Mouse (Mus musculus) liver, postnatal 0 days (tissue): ENCODE results near the gene Tiam1. TPM values are rescaled to one million over a fixed set of nuclear protein-coding genes. Genes with fewer than 3 reads are reported as not detected.
A peak's percentile ranks its signal among the peaks of the same experiment; 100 is the strongest.

Experiments
- ATAC-seq: fragments of 200-750 bp; cut with Nextera tagmentation; 2 replicates; pipeline ENCODE4 v1.8.0; 2017; ENCODE audit warnings: mild to moderate bottlenecking, moderate library complexity
- DNase-seq: peaks from one replicate; pipeline ENCODE4 v3.0.0-alpha.2; 2016
- H3K27ac ChIP-seq: fragments of 300-500 bp; sonication (generic); 2 replicates; pipeline ENCODE4 v1.5.1; 2014; ENCODE audit warnings: antibody characterized with exemption, moderate library complexity, mild to moderate bottlenecking, low read depth
- H3K27me3 ChIP-seq: fragments of 300-500 bp; sonication (generic); 2 replicates; pipeline ENCODE4 v1.6.1; 2014; ENCODE audit warnings: low read length, control low read depth, mixed read lengths; ENCODE audit not compliant: insufficient read depth
- H3K36me3 ChIP-seq: fragments of 300-500 bp; sonication (generic); replicated peaks from 2 replicates; pipeline ENCODE4 v1.6.1; 2014; ENCODE audit warnings: mild to moderate bottlenecking, control low read depth, low read length, moderate library complexity, mixed read lengths; ENCODE audit not compliant: insufficient read depth
- H3K4me1 ChIP-seq: fragments of 300-500 bp; sonication (generic); 2 replicates; pipeline ENCODE4 v1.6.1; 2014; ENCODE audit warnings: antibody characterized with exemption, mild to moderate bottlenecking, control low read depth; ENCODE audit not compliant: insufficient read depth
- H3K4me2 ChIP-seq: fragments of 300-500 bp; sonication (generic); 2 replicates; pipeline ENCODE4 v1.6.1; 2014; ENCODE audit warnings: low read depth, mild to moderate bottlenecking, low read length, moderate library complexity, mixed read lengths
- H3K4me3 ChIP-seq: fragments of 300-500 bp; sonication (generic); 2 replicates; pipeline ENCODE4 v1.5.1; 2014; ENCODE audit warnings: low read depth, low read length
- H3K9ac ChIP-seq: fragments of 300-500 bp; sonication (generic); replicated peaks from 2 replicates; pipeline ENCODE4 v1.6.1; 2014; ENCODE audit warnings: mild to moderate bottlenecking, moderate library complexity
- H3K9me3 ChIP-seq: fragments of 300-500 bp; sonication (generic); 2 replicates; pipeline ENCODE4 v1.6.1; 2016; ENCODE audit warnings: mild to moderate bottlenecking, control low read depth, low read length, mixed read lengths
- CTCF ChIP-seq: sonication (generic); IDR thresholded peaks from 2 replicates; pipeline ENCODE4 v1.5.1; 2016; ENCODE audit warnings: antibody characterized with exemption, low read depth
- EP300 ChIP-seq: IDR thresholded peaks from 2 replicates; pipeline ENCODE4 v1.6.1; 2016; ENCODE audit warnings: antibody characterized with exemption, low read depth, mild to moderate bottlenecking
- WGBS: fragments of 180-500 bp; shearing (Covaris S2); extraction: QIAGEN DNeasy Blood & Tissue Kit; methylation state at CpG from one replicate; pipeline ENCODE4 v1.1.7; 2014; ENCODE audit not compliant: insufficient replicate concordance; 5-methylcytosine and 5-hydroxymethylcytosine counted together
- polyA plus RNA-seq: library from polyadenylated mRNA; unstranded; fragments of >200 nt; fragmentation: Nextera tagmentation; extraction: Ambion mirVana; gene quantifications from 2 replicates; pipeline ENCODE4 v1.2.1, GENCODE M21; 2015

Gene Tiam1
- polyA plus RNA-seq, 1 experiment from 2014 or later = 3.2 TPM

DNA sequence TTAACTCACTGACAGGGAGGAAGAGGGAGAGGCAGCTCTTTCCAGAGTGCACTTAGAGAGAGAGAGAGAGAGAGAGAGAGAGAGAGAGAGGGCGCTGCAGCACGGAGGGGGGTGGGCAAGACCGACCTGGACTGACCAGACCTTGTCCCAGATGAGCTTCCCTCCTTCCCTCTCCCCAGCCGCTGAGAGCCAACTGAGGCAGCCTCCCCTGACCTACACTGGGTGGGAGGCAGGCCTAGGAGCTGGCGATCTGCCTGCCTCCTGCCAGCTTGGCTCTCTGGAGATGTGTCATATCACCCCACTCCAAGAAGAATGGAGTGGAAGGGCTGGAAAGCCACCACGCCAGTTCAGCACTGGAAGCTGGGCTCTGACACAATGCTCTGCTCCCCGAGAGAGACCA lies 6.6 kb upstream of the Tiam1 start:
- no peak overlapping the region for H3K27ac ChIP-seq
- no peak for TF ChIP-seq CTCF
- TF ChIP-seq EP300 = no peak
- no peaks in the 10 kb centered on the region for H3K27me3 ChIP-seq
- H3K4me1 ChIP-seq = no peaks in the 10 kb centered on the region
- no peak overlapping the region for H3K4me2 ChIP-seq
- DNase-seq (no peak), ATAC-seq (no peak)
- no peaks in the 10 kb centered on the region for H3K9me3 ChIP-seq
- no peak overlapping the region for H3K4me3 ChIP-seq
- no peak overlapping the region for H3K9ac ChIP-seq
- 62% methylated on average over 7 of the region's 7 CpGs for WGBS
- no peaks in the 10 kb centered on the region for H3K36me3 ChIP-seq

DNA sequence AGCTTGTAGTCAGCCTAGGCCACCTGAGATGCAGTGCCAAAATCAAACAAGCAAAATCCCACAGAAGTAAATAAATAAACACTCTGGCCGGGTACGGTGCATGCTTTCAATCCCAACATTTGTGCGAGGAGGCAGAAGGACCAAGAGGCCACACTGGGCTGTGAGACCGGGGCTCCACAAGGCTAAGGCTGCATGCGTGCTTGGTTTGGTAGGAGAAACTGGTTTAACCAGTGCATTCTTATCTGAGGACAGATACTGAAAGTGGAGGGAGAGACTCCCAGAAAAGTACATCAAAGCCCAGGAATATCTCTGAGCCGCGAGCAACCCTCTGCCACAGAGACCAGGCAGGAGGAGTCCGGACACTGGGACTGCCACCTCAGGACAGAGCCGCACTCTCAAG lies 5.8 kb upstream of the Tiam1 start:
- Histone ChIP-seq H3K4me1 (peaks cover 4% of the 10 kb centered on the region), H3K4me2 (no peak overlapping the region), H3K27me3 (no peaks in the 10 kb centered on the region), H3K9me3 (no peaks in the 10 kb centered on the region), H3K27ac (no peak overlapping the region), H3K9ac (no peak overlapping the region), H3K4me3 (no peak overlapping the region), H3K36me3 (no peaks in the 10 kb centered on the region)
- ATAC-seq (no peak), DNase-seq (no peak)
- 74% methylated on average over 9 of the region's 9 CpGs for WGBS
- no peak for TF ChIP-seq CTCF
- no peak for TF ChIP-seq EP300

DNA sequence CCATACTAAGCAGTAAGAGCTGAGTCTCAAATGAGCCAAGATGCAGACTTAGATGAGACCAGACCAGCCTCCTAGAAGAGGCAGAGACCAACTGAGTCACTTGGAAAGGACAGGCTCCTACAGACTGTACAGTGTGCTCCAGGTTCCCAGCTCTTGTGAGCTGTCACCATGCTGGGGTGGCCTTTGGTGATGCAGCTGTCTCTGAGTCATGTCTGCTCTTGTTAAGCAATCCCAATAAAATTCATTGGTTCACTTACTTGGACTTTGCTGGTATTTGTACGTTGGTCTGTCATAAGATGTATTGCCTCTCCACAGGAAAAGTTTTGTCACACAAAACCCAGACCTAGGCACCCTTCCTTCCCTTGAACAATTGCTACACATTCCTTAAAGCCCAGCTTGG lies 1.7 kb upstream of the Tiam1 start:
- H3K4me1 ChIP-seq = peaks cover 26% of the 10 kb centered on the region
- no peaks in the 10 kb centered on the region for H3K36me3 ChIP-seq
- DNase-seq = no peak
- no peak for ATAC-seq
- no peak overlapping the region for H3K4me3 ChIP-seq
- WGBS = 71% methylated on average over 1 of the region's 1 CpGs
- peaks cover 7% of the 10 kb centered on the region; the same call in 1 of the 2 replicates for H3K27me3 ChIP-seq
- no peaks in the 10 kb centered on the region for H3K9me3 ChIP-seq
- H3K9ac ChIP-seq = no peak overlapping the region
- no peak overlapping the region for H3K4me2 ChIP-seq
- no peak for TF ChIP-seq CTCF
- TF ChIP-seq EP300 = no peak
- no peak overlapping the region for H3K27ac ChIP-seq

DNA sequence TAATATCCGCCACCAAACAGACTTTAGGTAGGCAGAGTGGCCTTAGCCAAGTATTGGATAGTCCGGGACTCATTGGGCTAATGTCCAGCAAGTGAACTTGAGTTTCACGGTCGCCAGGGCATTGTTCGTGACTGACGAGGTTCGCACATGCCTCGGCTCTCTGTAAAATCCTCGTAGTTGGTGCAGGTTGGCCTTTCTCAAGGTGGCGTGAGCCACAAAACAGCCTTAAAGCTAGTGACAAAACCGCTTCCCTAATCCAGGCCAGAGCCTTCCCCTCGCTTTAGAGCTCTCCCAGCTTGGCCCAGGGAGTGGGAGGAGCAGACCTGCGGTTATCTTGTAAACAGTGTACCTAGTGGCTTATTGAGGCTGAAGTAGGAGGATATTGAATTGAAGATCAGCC lies 972 bp upstream of the Tiam1 start:
- ATAC-seq (no peak), DNase-seq (no peak)
- H3K27me3 ChIP-seq = peaks cover 7% of the 10 kb centered on the region; the same call in 1 of the 2 replicates
- peak overlapping the region; percentile 96 for H3K4me2 ChIP-seq
- H3K27ac ChIP-seq = peak overlapping the region; percentile 42
- no peaks in the 10 kb centered on the region for H3K36me3 ChIP-seq
- no peaks in the 10 kb centered on the region for H3K9me3 ChIP-seq
- peak overlapping the region; percentile 63; the same call in 1 of the 2 replicates for H3K9ac ChIP-seq
- H3K4me1 ChIP-seq = peaks cover 26% of the 10 kb centered on the region
- TF ChIP-seq EP300 = no peak
- no peak for TF ChIP-seq CTCF
- H3K4me3 ChIP-seq = peak overlapping the region; percentile 58
- 11% methylated on average over 13 of the region's 13 CpGs for WGBS

DNA sequence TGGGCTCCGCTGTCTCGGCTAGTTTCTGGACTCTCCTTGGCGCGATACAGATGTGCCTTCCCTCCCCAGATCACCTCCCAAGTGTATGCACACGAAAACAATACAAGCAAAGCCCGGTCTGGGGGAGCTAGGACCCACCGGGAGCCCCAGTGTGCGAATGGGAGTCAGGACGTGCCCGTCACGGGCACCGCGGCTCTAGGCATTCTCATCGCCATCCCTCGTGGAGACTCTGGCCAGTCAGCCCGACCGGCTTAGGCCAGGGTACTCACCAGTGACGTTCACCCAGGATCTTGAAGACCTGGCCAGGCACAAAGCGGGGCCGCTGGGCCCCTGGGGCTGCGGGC lies 181 bp downstream of the Tiam1 start:
- TF ChIP-seq EP300 (no peak), CTCF (no peak)
- WGBS = 0% methylated on average over 21 of the region's 21 CpGs
- Histone ChIP-seq H3K27ac (no peak overlapping the region), H3K36me3 (no peaks in the 10 kb centered on the region), H3K4me1 (peaks cover 26% of the 10 kb centered on the region), H3K27me3 (peaks cover 7% of the 10 kb centered on the region; the same call in 1 of the 2 replicates), H3K9me3 (no peaks in the 10 kb centered on the region), H3K4me3 (peak overlapping the region; percentile 58), H3K4me2 (peak overlapping the region; percentile 96), H3K9ac (peak overlapping the region; percentile 12)
- no peak for DNase-seq
- peak; percentile 17 for ATAC-seq

DNA sequence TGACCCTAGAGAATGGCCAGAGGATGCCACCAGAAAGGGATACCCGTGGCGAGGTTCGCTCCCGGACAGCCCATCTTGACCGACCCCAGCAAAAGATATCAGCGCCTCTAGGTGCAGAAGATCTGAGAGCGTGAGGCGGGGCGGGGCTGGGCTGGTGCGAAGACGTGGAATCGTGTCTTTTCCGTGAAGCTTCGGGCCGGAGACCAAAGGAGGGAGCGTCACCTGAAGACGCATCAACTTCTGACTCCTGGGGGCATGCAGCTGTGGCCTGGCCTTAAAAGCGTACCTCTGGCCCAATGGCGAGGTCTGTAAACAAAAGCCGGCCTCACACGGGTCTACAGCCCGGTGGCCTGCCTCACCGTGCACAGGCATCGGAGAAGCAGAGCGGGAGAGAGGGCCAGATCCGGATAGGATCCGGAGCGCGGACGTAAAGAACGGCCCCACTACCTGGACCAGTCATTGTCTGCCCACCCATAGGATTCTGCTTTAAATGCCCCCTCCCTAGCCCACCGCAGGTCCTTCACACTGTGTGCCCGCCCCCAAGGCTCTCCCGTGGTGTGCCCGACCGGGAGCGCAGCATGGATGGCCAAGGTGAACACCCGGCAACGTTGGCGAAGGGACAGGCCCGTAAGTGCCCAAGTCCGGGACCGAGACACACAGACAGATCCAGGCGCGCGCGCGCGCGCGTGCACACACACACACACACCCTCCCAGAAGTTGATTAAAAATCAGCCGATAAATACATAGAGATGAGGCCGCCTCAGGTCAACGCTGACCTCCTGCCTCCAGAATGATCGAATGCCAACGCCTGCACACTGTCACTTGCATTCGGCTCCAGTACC lies 774 bp downstream of the Tiam1 start:
- peak overlapping the region; percentile 12 for H3K9ac ChIP-seq
- peak overlapping the region; percentile 58 for H3K4me3 ChIP-seq
- WGBS = under 1% methylated on average over 57 of the region's 57 CpGs
- no peaks in the 10 kb centered on the region for H3K36me3 ChIP-seq
- H3K27me3 ChIP-seq = peaks cover 7% of the 10 kb centered on the region; the same call in 1 of the 2 replicates
- H3K4me1 ChIP-seq = peaks cover 26% of the 10 kb centered on the region
- ATAC-seq (no peak), DNase-seq (peak; percentile 59)
- no peak overlapping the region for H3K27ac ChIP-seq
- TF ChIP-seq EP300 = no peak
- no peak for TF ChIP-seq CTCF
- H3K9me3 ChIP-seq = no peaks in the 10 kb centered on the region
- peak overlapping the region; percentile 96 for H3K4me2 ChIP-seq
